Mouse (Mus musculus): ENCODE data around the gene Dtl. TPM values are rescaled to one million over a fixed set of nuclear protein-coding genes. Genes with fewer than 3 reads are reported as not detected.
A peak's percentile ranks its signal among the peaks of the same experiment; 100 is the strongest.

Dtl gene
- polyA plus RNA-seq, 1 experiment: 13.7 TPM

- TF ChIP-seq POLR2A (IDR thresholded peaks at IDR 0.05; ENCODE audit: control insufficient read depth, extremely low read depth, insufficient read depth, low read length, poor library complexity): no peak
- no peak for TF ChIP-seq CTCF (IDR thresholded peaks at IDR 0.05; ENCODE audit: borderline replicate concordance, control insufficient read depth, extremely low read depth, insufficient read depth, low read length, poor library complexity)
- Histone ChIP-seq H3K4me1 (replicated peaks; ENCODE audit: control insufficient read depth, insufficient read depth, low read length) (no peaks in the 10 kb centered on the region), H3K27me3 (ENCODE audit: control insufficient read depth, insufficient read depth, low read length) (no peaks in the 10 kb centered on the region), H3K36me3 (ENCODE audit: control insufficient read depth, insufficient read depth, low read length) (peaks cover 61% of the 10 kb centered on the region), H3K4me3 (ENCODE audit: control insufficient read depth, insufficient read depth, low read length) (no peak overlapping the region), H3K27ac (ENCODE audit: control insufficient read depth, insufficient read depth, low read length) (no peak overlapping the region)
- 95% methylated on average over 3 of the region's 3 CpGs for WGBS
- no peak for DNase-seq
Measured at GRCm38 (mm10) chr1:191604690-191605089, 29.3 kb upstream of the Dtl start.

- no peaks in the 10 kb centered on the region for H3K27me3 ChIP-seq (ENCODE audit: control insufficient read depth, insufficient read depth, low read length)
- peaks cover 46% of the 10 kb centered on the region for H3K36me3 ChIP-seq (ENCODE audit: control insufficient read depth, insufficient read depth, low read length)
- TF ChIP-seq POLR2A (IDR thresholded peaks at IDR 0.05; ENCODE audit: control insufficient read depth, extremely low read depth, insufficient read depth, low read length, poor library complexity) (no peak), CTCF (IDR thresholded peaks at IDR 0.05; ENCODE audit: borderline replicate concordance, control insufficient read depth, extremely low read depth, insufficient read depth, low read length, poor library complexity) (no peak)
- WGBS: 40% methylated on average over 5 of the region's 5 CpGs
- DNase-seq: peak; percentile 18
- H3K4me1 ChIP-seq (replicated peaks; ENCODE audit: control insufficient read depth, insufficient read depth, low read length): peaks cover 5% of the 10 kb centered on the region; the same call in 1 of the 2 replicates
- no peak overlapping the region for H3K4me3 ChIP-seq (ENCODE audit: control insufficient read depth, insufficient read depth, low read length)
- peak overlapping the region; percentile 79 for H3K27ac ChIP-seq (ENCODE audit: control insufficient read depth, insufficient read depth, low read length)
Measured at GRCm38 (mm10) chr1:191599210-191599609, 23.9 kb upstream of the Dtl start.

GRCm38 (mm10) chr1:191596076-191596475 lies 20.7 kb upstream of the Dtl start:
- Histone ChIP-seq H3K27ac (ENCODE audit: control insufficient read depth, insufficient read depth, low read length) (no peak overlapping the region), H3K4me1 (replicated peaks; ENCODE audit: control insufficient read depth, insufficient read depth, low read length) (peaks cover 5% of the 10 kb centered on the region; the same call in 1 of the 2 replicates), H3K27me3 (ENCODE audit: control insufficient read depth, insufficient read depth, low read length) (no peaks in the 10 kb centered on the region), H3K4me3 (ENCODE audit: control insufficient read depth, insufficient read depth, low read length) (no peak overlapping the region), H3K36me3 (ENCODE audit: control insufficient read depth, insufficient read depth, low read length) (peaks cover 30% of the 10 kb centered on the region)
- WGBS: 97% methylated on average over 8 of the region's 8 CpGs
- TF ChIP-seq POLR2A (IDR thresholded peaks at IDR 0.05; ENCODE audit: control insufficient read depth, extremely low read depth, insufficient read depth, low read length, poor library complexity): no peak
- no peak for TF ChIP-seq CTCF (IDR thresholded peaks at IDR 0.05; ENCODE audit: borderline replicate concordance, control insufficient read depth, extremely low read depth, insufficient read depth, low read length, poor library complexity)
- no peak for DNase-seq

GRCm38 (mm10) chr1:191592016-191592720 lies 16.8 kb upstream of the Dtl start:
- Histone ChIP-seq H3K4me3 (ENCODE audit: control insufficient read depth, insufficient read depth, low read length) (no peak overlapping the region), H3K27ac (ENCODE audit: control insufficient read depth, insufficient read depth, low read length) (no peak overlapping the region), H3K36me3 (ENCODE audit: control insufficient read depth, insufficient read depth, low read length) (peaks cover 45% of the 10 kb centered on the region), H3K27me3 (ENCODE audit: control insufficient read depth, insufficient read depth, low read length) (no peaks in the 10 kb centered on the region), H3K4me1 (replicated peaks; ENCODE audit: control insufficient read depth, insufficient read depth, low read length) (no peaks in the 10 kb centered on the region)
- WGBS: 90% methylated on average over 12 of the region's 12 CpGs
- no peak for DNase-seq
- no peak for TF ChIP-seq POLR2A (IDR thresholded peaks at IDR 0.05; ENCODE audit: control insufficient read depth, extremely low read depth, insufficient read depth, low read length, poor library complexity)
- TF ChIP-seq CTCF (IDR thresholded peaks at IDR 0.05; ENCODE audit: borderline replicate concordance, control insufficient read depth, extremely low read depth, insufficient read depth, low read length, poor library complexity): no peak

- Histone ChIP-seq H3K4me1 (replicated peaks; ENCODE audit: control insufficient read depth, insufficient read depth, low read length) (no peaks in the 10 kb centered on the region), H3K4me3 (ENCODE audit: control insufficient read depth, insufficient read depth, low read length) (no peak overlapping the region), H3K27ac (ENCODE audit: control insufficient read depth, insufficient read depth, low read length) (no peak overlapping the region), H3K36me3 (ENCODE audit: control insufficient read depth, insufficient read depth, low read length) (peaks cover 57% of the 10 kb centered on the region), H3K27me3 (ENCODE audit: control insufficient read depth, insufficient read depth, low read length) (no peaks in the 10 kb centered on the region)
- no peak for DNase-seq
- TF ChIP-seq POLR2A (IDR thresholded peaks at IDR 0.05; ENCODE audit: control insufficient read depth, extremely low read depth, insufficient read depth, low read length, poor library complexity) (no peak), CTCF (IDR thresholded peaks at IDR 0.05; ENCODE audit: borderline replicate concordance, control insufficient read depth, extremely low read depth, insufficient read depth, low read length, poor library complexity) (no peak)
- WGBS: 97% methylated on average over 2 of the region's 2 CpGs
Measured at GRCm38 (mm10) chr1:191588749-191589148, 13.4 kb upstream of the Dtl start.

- no peak overlapping the region for H3K27ac ChIP-seq (ENCODE audit: control insufficient read depth, insufficient read depth, low read length)
- H3K36me3 ChIP-seq (ENCODE audit: control insufficient read depth, insufficient read depth, low read length): peaks cover 67% of the 10 kb centered on the region
- no peak for DNase-seq
- WGBS: 99% methylated on average over 3 of the region's 3 CpGs
- H3K4me3 ChIP-seq (ENCODE audit: control insufficient read depth, insufficient read depth, low read length): no peak overlapping the region
- TF ChIP-seq POLR2A (IDR thresholded peaks at IDR 0.05; ENCODE audit: control insufficient read depth, extremely low read depth, insufficient read depth, low read length, poor library complexity) (no peak), CTCF (IDR thresholded peaks at IDR 0.05; ENCODE audit: borderline replicate concordance, control insufficient read depth, extremely low read depth, insufficient read depth, low read length, poor library complexity) (no peak)
- no peaks in the 10 kb centered on the region for H3K27me3 ChIP-seq (ENCODE audit: control insufficient read depth, insufficient read depth, low read length)
- H3K4me1 ChIP-seq (replicated peaks; ENCODE audit: control insufficient read depth, insufficient read depth, low read length): no peaks in the 10 kb centered on the region
Measured at GRCm38 (mm10) chr1:191587062-191587461, 11.7 kb upstream of the Dtl start.

Data from thymus, adult 2 months (tissue).